Mouse (Mus musculus): ENCODE data around the gene Il12rb1. TPM values are rescaled to one million over a fixed set of nuclear protein-coding genes. Genes with fewer than 3 reads are reported as not detected.

Gene Il12rb1
- polyA plus RNA-seq (2012; ENCODE audit: insufficient read depth, insufficient read length, missing spikeins): 0.20 TPM in 1 of 2 replicates, not detected in the other

DNA sequence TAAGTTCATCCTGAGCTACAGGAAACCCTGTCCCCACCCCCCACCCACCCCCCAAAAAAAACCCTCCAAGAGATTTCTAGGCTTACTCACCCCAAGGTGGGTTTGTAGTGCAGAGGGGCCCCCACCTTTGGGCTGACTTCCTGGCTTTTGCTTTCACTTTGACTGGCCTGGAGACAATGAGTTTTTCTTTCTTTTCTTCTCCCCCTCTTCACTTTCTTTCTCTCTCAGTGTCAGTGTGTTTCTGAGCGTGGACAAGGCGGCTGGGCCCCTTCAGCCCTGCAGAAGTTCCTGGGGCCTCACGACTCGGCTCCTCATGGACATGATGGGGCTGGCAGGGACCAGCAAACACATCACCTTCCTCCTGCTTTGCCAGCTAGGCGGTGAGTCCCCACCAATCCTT, at the start of gene Il12rb1:
TSS of gene Il12rb1 (plus strand) at position 211 of the 400 bp plus-strand sequence.
- no peak for TF ChIP-seq CTCF (IDR thresholded peaks at IDR 0.05; ENCODE audit: low read depth, low read length)
- no peak for TF ChIP-seq POLR2A (IDR thresholded peaks at IDR 0.05; ENCODE audit: borderline replicate concordance, low read depth, low read length)
- Histone ChIP-seq H3K4me1 (ENCODE audit: control insufficient read depth, insufficient read depth, low read length) (peaks cover 55% of the 10 kb centered on the region), H3K27ac (ENCODE audit: insufficient read depth, low read depth, low read length) (peak within 1 kb of the TSS; percentile 96), H3K4me3 (ENCODE audit: insufficient read depth, low read length) (no peak within 1 kb of the TSS)

DNA sequence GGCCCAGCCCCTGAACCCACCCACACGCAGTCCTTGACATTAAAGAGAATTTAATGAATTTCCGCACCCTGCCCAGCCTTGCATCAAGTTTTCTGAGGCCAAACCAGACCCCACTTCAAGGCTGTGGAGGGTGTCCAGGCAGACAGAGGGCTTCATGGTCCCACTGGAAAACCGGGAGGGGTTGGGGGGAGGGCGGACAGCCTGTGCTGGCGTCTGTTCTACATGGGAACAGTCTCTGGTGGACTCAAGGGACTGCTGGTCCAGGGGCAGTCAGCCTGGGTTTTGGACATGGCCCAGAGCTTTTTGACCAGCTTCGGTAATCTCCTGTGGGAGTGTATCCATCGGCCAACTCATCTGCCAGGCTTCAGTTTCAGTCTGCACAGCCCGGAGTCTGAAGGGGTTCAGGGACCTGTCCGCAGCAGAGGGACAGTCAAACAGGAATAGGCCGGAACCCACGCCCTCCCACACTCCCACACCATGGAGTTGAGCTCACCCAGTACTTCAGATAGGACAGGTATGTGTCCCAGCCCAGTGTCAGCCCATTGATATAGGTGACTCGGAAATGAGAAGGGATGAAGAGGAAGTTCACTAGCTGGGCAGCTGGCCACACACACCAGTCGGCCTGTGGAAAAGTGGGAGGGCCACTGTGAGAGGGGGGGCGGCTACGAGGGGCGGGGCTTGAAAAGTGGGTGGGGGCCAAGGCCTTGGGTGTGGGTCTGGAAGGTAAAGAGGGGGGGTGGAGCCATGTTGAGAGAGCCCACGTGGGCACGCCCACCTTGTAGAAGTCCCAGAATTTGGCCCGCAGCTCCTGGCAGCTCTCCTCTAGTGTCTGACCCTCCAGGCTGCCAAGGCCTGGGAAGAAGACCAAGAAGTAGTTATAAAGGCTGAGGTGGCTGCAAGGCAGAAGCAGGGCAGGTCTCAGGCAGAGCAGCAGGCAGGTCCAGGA, 49.4 kb upstream of the Il12rb1 start:
- no peak overlapping the region for H3K4me3 ChIP-seq (ENCODE audit: insufficient read depth, low read length)
- no peak for TF ChIP-seq POLR2A (IDR thresholded peaks at IDR 0.05; ENCODE audit: borderline replicate concordance, low read depth, low read length)
- no peak for TF ChIP-seq CTCF (IDR thresholded peaks at IDR 0.05; ENCODE audit: low read depth, low read length)
- peaks cover 33% of the 10 kb centered on the region for H3K4me1 ChIP-seq (ENCODE audit: control insufficient read depth, insufficient read depth, low read length)
- no peak overlapping the region for H3K27ac ChIP-seq (ENCODE audit: insufficient read depth, low read depth, low read length)

DNA sequence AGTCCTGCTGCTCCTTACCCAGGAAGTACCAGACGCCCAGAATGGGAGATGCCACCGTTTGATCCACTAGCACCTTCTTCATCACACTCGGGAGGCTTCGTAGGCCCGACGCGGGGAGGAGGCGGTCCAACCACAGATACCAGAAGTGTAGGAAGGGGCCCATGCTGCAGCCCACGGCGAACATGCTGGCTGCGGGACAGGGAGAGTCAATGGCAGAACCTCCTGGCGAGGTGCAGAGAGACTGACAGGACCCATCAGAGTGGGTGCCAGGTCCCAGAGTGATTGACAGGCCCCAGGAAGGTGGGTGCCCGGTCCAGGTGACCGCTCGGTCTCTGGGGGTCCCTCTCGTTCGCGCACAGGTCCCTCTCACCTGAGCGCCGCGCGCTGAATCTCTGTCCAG, 47.9 kb upstream of the Il12rb1 start:
- Histone ChIP-seq H3K4me3 (ENCODE audit: insufficient read depth, low read length) (peak overlapping the region; percentile 68), H3K4me1 (ENCODE audit: control insufficient read depth, insufficient read depth, low read length) (peaks cover 35% of the 10 kb centered on the region), H3K27ac (ENCODE audit: insufficient read depth, low read depth, low read length) (no peak overlapping the region)
- TF ChIP-seq POLR2A (IDR thresholded peaks at IDR 0.05; ENCODE audit: borderline replicate concordance, low read depth, low read length): no peak
- no peak for TF ChIP-seq CTCF (IDR thresholded peaks at IDR 0.05; ENCODE audit: low read depth, low read length)

DNA sequence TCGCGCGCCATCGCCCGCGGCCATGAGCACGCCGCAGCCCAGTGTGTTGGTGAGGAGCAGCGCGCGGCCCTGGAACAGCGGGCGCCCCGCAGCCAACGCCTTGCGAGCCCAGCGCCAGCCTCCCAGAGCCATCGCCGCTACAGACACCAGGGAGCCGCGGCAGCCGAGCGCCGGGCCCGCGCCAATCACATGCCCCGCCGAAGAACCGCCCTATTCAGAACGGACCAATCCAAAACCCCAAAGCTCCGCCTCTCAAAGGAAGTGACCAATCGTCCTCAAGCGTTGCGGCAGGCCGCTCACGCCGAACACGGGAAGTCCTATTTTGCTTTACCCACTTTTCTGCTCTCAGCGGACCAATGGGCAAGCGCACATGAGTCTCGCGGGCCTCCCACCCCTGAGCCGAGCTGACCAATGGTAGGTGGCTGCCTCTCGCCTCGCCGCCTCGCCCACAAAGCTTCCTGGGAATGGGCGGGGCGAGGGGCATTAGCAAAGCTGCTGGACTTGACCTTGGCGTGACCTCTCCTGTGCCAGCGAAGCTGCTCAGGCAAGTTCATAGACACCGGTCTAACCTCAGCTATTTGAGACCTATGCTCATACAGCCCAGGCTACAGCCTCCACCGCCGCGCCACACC, 47.4 kb upstream of the Il12rb1 start, which contains the start of gene Mpv17l2:
TSS of gene Mpv17l2 (minus strand) at position 172 of the 632 bp plus-strand sequence.
- peak within 1 kb of the TSS; percentile 72 for H3K27ac ChIP-seq (ENCODE audit: insufficient read depth, low read depth, low read length)
- H3K4me3 ChIP-seq (ENCODE audit: insufficient read depth, low read length): peak within 1 kb of the TSS; percentile 68
- H3K4me1 ChIP-seq (ENCODE audit: control insufficient read depth, insufficient read depth, low read length): peaks cover 31% of the 10 kb centered on the region
- TF ChIP-seq CTCF (IDR thresholded peaks at IDR 0.05; ENCODE audit: low read depth, low read length) (no peak), POLR2A (IDR thresholded peaks at IDR 0.05; ENCODE audit: borderline replicate concordance, low read depth, low read length) (no peak)

DNA sequence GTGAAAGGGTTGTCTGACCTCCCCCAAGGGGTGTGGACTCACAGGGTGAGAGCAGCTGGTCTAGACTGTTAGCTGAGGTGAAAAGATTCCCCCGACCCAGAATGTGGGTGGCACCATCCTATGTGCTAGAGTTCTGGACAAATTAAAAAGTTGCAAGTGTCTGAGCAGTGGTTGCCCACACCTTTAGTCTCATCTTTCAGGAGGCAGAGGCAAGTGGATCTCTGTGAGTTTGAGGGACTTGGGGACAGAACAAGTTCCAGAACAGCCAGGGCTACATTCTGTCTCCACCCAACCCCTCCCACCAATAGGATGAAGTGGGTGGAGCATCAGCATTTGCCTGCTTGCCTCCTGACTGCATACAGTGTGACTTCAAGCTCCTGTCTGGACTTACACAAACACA, 46.1 kb upstream of the Il12rb1 start:
- TF ChIP-seq CTCF (IDR thresholded peaks at IDR 0.05; ENCODE audit: low read depth, low read length) (no peak), POLR2A (IDR thresholded peaks at IDR 0.05; ENCODE audit: borderline replicate concordance, low read depth, low read length) (no peak)
- Histone ChIP-seq H3K27ac (ENCODE audit: insufficient read depth, low read depth, low read length) (peak overlapping the region; percentile 72; the same call in 1 of the 2 replicates), H3K4me3 (ENCODE audit: insufficient read depth, low read length) (no peak overlapping the region), H3K4me1 (ENCODE audit: control insufficient read depth, insufficient read depth, low read length) (peaks cover 33% of the 10 kb centered on the region)

DNA sequence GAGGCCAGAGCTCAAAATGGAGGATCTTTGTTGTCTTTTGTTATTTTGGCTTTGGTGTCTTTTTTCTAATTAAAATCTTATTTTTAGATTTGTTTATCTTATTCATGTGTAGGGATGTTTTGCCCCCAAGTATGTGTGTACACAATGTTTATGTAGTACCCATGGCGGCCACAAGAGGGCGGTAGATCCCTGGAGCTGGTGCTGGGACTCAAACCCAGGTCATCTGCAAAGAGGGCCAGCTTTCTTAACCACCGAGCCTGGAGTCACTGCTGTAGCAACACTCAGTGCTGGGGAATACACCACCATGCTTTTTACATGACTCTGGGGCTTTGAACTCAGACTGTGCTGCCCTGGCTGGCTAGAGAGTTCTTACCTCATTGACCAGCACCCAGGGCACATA, 44.9 kb upstream of the Il12rb1 start:
- Histone ChIP-seq H3K27ac (ENCODE audit: insufficient read depth, low read depth, low read length) (no peak overlapping the region), H3K4me3 (ENCODE audit: insufficient read depth, low read length) (no peak overlapping the region), H3K4me1 (ENCODE audit: control insufficient read depth, insufficient read depth, low read length) (peaks cover 44% of the 10 kb centered on the region)
- TF ChIP-seq POLR2A (IDR thresholded peaks at IDR 0.05; ENCODE audit: borderline replicate concordance, low read depth, low read length) (no peak), CTCF (IDR thresholded peaks at IDR 0.05; ENCODE audit: low read depth, low read length) (peak; percentile 79)

DNA sequence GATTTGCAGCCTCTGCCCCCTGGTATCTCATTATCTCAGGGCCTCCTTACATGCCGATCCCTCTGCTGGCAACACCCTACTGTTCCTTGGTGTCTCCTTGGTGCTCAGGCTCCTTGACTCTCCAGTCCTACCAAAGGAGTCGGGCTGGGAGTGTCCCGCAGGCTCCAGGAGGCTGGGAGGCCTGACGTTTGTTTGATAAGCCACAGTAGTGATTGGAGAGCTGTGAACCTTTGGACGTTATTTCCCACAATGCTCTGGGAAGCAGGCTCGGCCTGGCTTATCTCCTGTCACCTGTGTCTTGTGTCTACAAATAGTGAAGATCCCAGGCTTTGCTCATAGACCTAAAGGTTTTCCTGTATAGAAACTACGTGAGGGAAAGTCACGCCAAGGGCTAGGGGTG, 44.2 kb upstream of the Il12rb1 start:
- Histone ChIP-seq H3K27ac (ENCODE audit: insufficient read depth, low read depth, low read length) (no peak overlapping the region), H3K4me3 (ENCODE audit: insufficient read depth, low read length) (no peak overlapping the region), H3K4me1 (ENCODE audit: control insufficient read depth, insufficient read depth, low read length) (peaks cover 47% of the 10 kb centered on the region)
- TF ChIP-seq CTCF (IDR thresholded peaks at IDR 0.05; ENCODE audit: low read depth, low read length): no peak

DNA sequence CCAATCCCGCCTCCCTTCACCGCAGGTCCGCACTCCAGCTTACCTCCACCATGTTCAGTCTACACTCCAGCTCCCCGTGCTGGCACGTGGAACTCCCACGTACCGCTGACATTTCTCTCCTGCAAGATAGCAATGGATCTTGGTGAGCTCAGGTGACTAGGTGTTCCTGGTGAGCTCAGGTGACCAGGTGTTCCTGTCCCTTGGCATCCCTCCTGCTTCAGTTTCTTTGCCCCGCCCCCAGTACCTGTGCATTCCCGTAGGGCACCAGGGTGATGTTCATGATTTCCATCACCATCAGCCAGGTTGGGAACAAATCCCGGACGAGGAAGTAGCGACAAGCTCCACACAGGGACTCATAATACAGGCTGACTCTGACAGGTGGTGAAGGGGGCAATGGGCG, 43.6 kb upstream of the Il12rb1 start:
- TF ChIP-seq POLR2A (IDR thresholded peaks at IDR 0.05; ENCODE audit: borderline replicate concordance, low read depth, low read length) (no peak), CTCF (IDR thresholded peaks at IDR 0.05; ENCODE audit: low read depth, low read length) (no peak)
- H3K27ac ChIP-seq (ENCODE audit: insufficient read depth, low read depth, low read length): no peak overlapping the region
- peak overlapping the region; percentile 67 for H3K4me3 ChIP-seq (ENCODE audit: insufficient read depth, low read length)
- H3K4me1 ChIP-seq (ENCODE audit: control insufficient read depth, insufficient read depth, low read length): peaks cover 45% of the 10 kb centered on the region

DNA sequence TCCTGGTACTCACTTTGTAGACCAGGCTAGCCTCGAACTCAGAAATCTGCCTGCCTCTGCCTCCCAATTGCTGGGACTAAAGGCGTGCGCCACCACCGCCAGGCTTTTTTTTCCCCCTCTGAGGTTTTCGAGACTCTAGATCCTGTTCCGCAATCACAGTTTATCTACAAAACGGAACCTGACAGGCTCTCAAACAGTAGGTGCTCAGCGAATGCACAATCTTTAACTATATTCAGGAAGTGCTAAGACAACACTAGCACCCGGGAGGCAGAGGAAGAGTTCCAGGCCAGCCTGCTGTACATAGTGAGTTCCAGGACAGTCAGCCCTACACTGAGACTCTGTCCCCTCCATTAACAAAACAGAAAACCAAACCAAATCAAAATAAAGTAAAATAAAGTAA, 42.9 kb upstream of the Il12rb1 start:
- Histone ChIP-seq H3K4me3 (ENCODE audit: insufficient read depth, low read length) (peak overlapping the region; percentile 67), H3K4me1 (ENCODE audit: control insufficient read depth, insufficient read depth, low read length) (peaks cover 42% of the 10 kb centered on the region), H3K27ac (ENCODE audit: insufficient read depth, low read depth, low read length) (peak overlapping the region; percentile 76)
- TF ChIP-seq CTCF (IDR thresholded peaks at IDR 0.05; ENCODE audit: low read depth, low read length) (no peak), POLR2A (IDR thresholded peaks at IDR 0.05; ENCODE audit: borderline replicate concordance, low read depth, low read length) (no peak)
